Mouse (Mus musculus): ENCODE measurements at regions not wholly inside any gene's neighbourhood (a gene's known extent, or its start where the extent isn't known, plus 50 kb on each side); places are given as distances from the start of the nearest gene placed in this dataset.

- DNase-seq (ENCODE audit: low spot score in 2 of 2): no peak
Measured at GRCm38 (mm10) chr8:92212786-92213535, 144.5 kb upstream of the Irx5 start.

- no peak for DNase-seq (ENCODE audit: low spot score in 2 of 2)
Measured at GRCm38 (mm10) chr8:92209081-92209480, 148.3 kb upstream of the Irx5 start.

GRCm38 (mm10) chr8:92195635-92196034 lies 161.8 kb upstream of the Irx5 start:
- no peak for DNase-seq (ENCODE audit: low spot score in 2 of 2)

GRCm38 (mm10) chr8:92194065-92194464 lies 163.4 kb upstream of the Irx5 start:
- no peak for DNase-seq (ENCODE audit: low spot score in 2 of 2)

GRCm38 (mm10) chr8:92190261-92191025 lies 167.0 kb upstream of the Irx5 start:
- no peak for DNase-seq (ENCODE audit: low spot score in 2 of 2)

GRCm38 (mm10) chr8:92183331-92183730 lies 174.1 kb upstream of the Irx5 start:
- DNase-seq (ENCODE audit: low spot score in 2 of 2): no peak

- no peak for DNase-seq (ENCODE audit: low spot score in 2 of 2)
Measured at GRCm38 (mm10) chr8:92180651-92181050, 176.8 kb upstream of the Irx5 start.

- no peak for DNase-seq (ENCODE audit: low spot score in 2 of 2)
Measured at GRCm38 (mm10) chr8:92179327-92179726, 178.1 kb upstream of the Irx5 start.

GRCm38 (mm10) chr8:92176101-92176500 lies 181.3 kb upstream of the Irx5 start:
- no peak for DNase-seq (ENCODE audit: low spot score in 2 of 2)

GRCm38 (mm10) chr8:92174106-92174505 lies 183.3 kb upstream of the Irx5 start:
- DNase-seq (ENCODE audit: low spot score in 2 of 2): no peak

- no peak for DNase-seq (ENCODE audit: low spot score in 2 of 2)
Measured at GRCm38 (mm10) chr8:92171578-92171977, 185.8 kb upstream of the Irx5 start.

- DNase-seq (ENCODE audit: low spot score in 2 of 2): no peak
Measured at GRCm38 (mm10) chr8:92167340-92167783, 190.1 kb upstream of the Irx5 start.

GRCm38 (mm10) chr8:92165306-92165705 lies 192.1 kb upstream of the Irx5 start:
- no peak for DNase-seq (ENCODE audit: low spot score in 2 of 2)

GRCm38 (mm10) chr8:92164496-92164895 lies 192.9 kb upstream of the Irx5 start:
- no peak for DNase-seq (ENCODE audit: low spot score in 2 of 2)

GRCm38 (mm10) chr8:92161002-92161401 lies 196.4 kb upstream of the Irx5 start:
- DNase-seq (ENCODE audit: low spot score in 2 of 2): no peak

- no peak for DNase-seq (ENCODE audit: low spot score in 2 of 2)
Measured at GRCm38 (mm10) chr8:92158219-92158618, 199.2 kb upstream of the Irx5 start.

GRCm38 (mm10) chr8:92152478-92152877 lies 204.9 kb upstream of the Irx5 start:
- DNase-seq (ENCODE audit: low spot score in 2 of 2): no peak

- no peak for DNase-seq (ENCODE audit: low spot score in 2 of 2)
Measured at GRCm38 (mm10) chr8:92147672-92148071, 209.8 kb upstream of the Irx5 start.

- no peak for DNase-seq (ENCODE audit: low spot score in 2 of 2)
Measured at GRCm38 (mm10) chr8:92137091-92137882, 220.1 kb upstream of the Irx5 start.

- no peak for DNase-seq (ENCODE audit: low spot score in 2 of 2)
Measured at GRCm38 (mm10) chr8:92136413-92136812, 221.0 kb upstream of the Irx5 start.

GRCm38 (mm10) chr8:92134434-92134833 lies 223.0 kb upstream of the Irx5 start:
- no peak for DNase-seq (ENCODE audit: low spot score in 2 of 2)
